In genomic region chr4:126977467-126977866, GRCm38 (mm10) we compare ENCODE assay signal across 10 mouse cellular contexts. TPM values are rescaled to one million over a fixed set of nuclear protein-coding genes. Genes with fewer than 3 reads are reported as not detected.
DNase-seq lines count a peak whose midpoint lies in the region; ATAC-seq and TF ChIP-seq lines count a peak whose summit lies in the region.
"Had no signal": no experiment of that assay in that cellular context is flagged by ENCODE, and none has a peak within 500 bp of the region (broad histone marks: within the 10 kb centered on the region; RNA-seq: fewer than 3 reads in every experiment).

No protein-coding gene starts in this region.

- H3K4me1 ChIP-seq in cerebellum, adult 2 months (ENCODE audit: control insufficient read depth, insufficient read depth, low read length), result no peaks in the 10 kb centered on the region
- no peaks in the 10 kb centered on the region for H3K4me1 ChIP-seq in limb, embryonic 11.5 days (ENCODE audit: control insufficient read depth, insufficient read depth, low read length)
- H3K4me1 ChIP-seq in limb, embryonic 10.5 days, result no peaks in the 10 kb centered on the region
- H3K4me1 ChIP-seq: limb, embryonic 15.5 days had no signal

- no peaks in the 10 kb centered on the region for H3K36me3 ChIP-seq in limb, embryonic 11.5 days (ENCODE audit: control insufficient read depth, insufficient read depth, low read length)
- no peaks in the 10 kb centered on the region for H3K36me3 ChIP-seq in limb, embryonic 10.5 days
- H3K36me3 ChIP-seq: G1E; limb, embryonic 15.5 days had no signal

- no peak overlapping the region for H3K4me2 ChIP-seq in limb, embryonic 11.5 days (ENCODE audit: low read depth, severe bottlenecking)
- H3K4me2 ChIP-seq: limb, embryonic 15.5 days had no signal

- no peak for TF ChIP-seq POLR2A in cerebellum, adult 2 months (IDR thresholded peaks at IDR 0.05; ENCODE audit: borderline replicate concordance, insufficient read depth, low read length)
- TF ChIP-seq POLR2A in brain, embryonic 14.5 days (IDR thresholded peaks at IDR 0.05; ENCODE audit: borderline replicate concordance, extremely low read depth, insufficient read depth, insufficient read length, poor library complexity, severe bottlenecking), result no peak

- no peaks in the 10 kb centered on the region for H3K27me3 ChIP-seq in cerebellum, adult 2 months (ENCODE audit: control insufficient read depth, insufficient read depth, low read length)
- no peaks in the 10 kb centered on the region for H3K27me3 ChIP-seq in limb, embryonic 11.5 days (ENCODE audit: control insufficient read depth, insufficient read depth, low read length)
- H3K27me3 ChIP-seq in limb, embryonic 10.5 days (ENCODE audit: low read depth, poor library complexity, severe bottlenecking), result no peaks in the 10 kb centered on the region
- H3K27me3 ChIP-seq: limb, embryonic 15.5 days had no signal

- no peak overlapping the region for H3K27ac ChIP-seq in cerebellum, adult 2 months (ENCODE audit: insufficient read depth, low read length)
- H3K27ac ChIP-seq in limb, embryonic 11.5 days (replicated peaks; ENCODE audit: low read depth, low read length), result no peak overlapping the region
- no peak overlapping the region for H3K27ac ChIP-seq in limb, embryonic 10.5 days
- H3K27ac ChIP-seq: limb, embryonic 15.5 days had no signal

- ATAC-seq in limb, embryonic 11.5 days (ENCODE audit: insufficient number of reproducible peaks, low FRiP score, low TSS enrichment, low read depth), result no peak

- peak; percentile 18 to 19 for DNase-seq in cerebellum, adult 2 months
- DNase-seq in cerebellum, adult 8-10 months, result no peak
- DNase-seq in limb, embryonic 11.5 days (ENCODE audit: low spot score), result peak; percentile 30
- no peak for DNase-seq in limb, embryonic 10.5 days (ENCODE audit: low spot score)
- peak; percentile 35 for DNase-seq in brain, embryonic 14.5 days (ENCODE audit: low read depth)
- peak; percentile 42 to 83 for DNase-seq in kidney, postnatal 36 days
- peak; percentile 47 for DNase-seq in thymus, postnatal 25 days
- no peak for DNase-seq in layer of hippocampus, adult 9-11 months

- no peak overlapping the region for H3K4me3 ChIP-seq in cerebellum, adult 2 months (replicated peaks; ENCODE audit: insufficient read depth, low read depth, low read length)
- no peak overlapping the region for H3K4me3 ChIP-seq in limb, embryonic 11.5 days (ENCODE audit: low read depth, low read length)
- H3K4me3 ChIP-seq in limb, embryonic 10.5 days, result no peak overlapping the region
- H3K4me3 ChIP-seq: limb, embryonic 15.5 days had no signal

- TF ChIP-seq CTCF in cerebellum, adult 2 months (IDR thresholded peaks at IDR 0.05; ENCODE audit: borderline replicate concordance, insufficient read depth, low read depth, low read length), result peak; percentile 46; the same call in 1 of the 2 replicates
- TF ChIP-seq CTCF in brain, embryonic 14.5 days (IDR thresholded peaks at IDR 0.05; ENCODE audit: borderline replicate concordance, extremely low read depth, insufficient read depth, insufficient read length), result peak; percentile 36; the same call in 1 of the 2 replicates

- no peaks in the 10 kb centered on the region for H3K9me3 ChIP-seq in limb, embryonic 11.5 days (ENCODE audit: control insufficient read depth, low read length)
- no peaks in the 10 kb centered on the region for H3K9me3 ChIP-seq in limb, embryonic 10.5 days (replicated peaks)
- H3K9me3 ChIP-seq: G1E; limb, embryonic 15.5 days had no signal

- no peak overlapping the region for H3K9ac ChIP-seq in limb, embryonic 11.5 days (ENCODE audit: low read length)
- H3K9ac ChIP-seq: limb, embryonic 15.5 days had no signal

RNA-seq across cellular contexts. Expression of gene Zmym4, which starts 9.5 kb away (rescaled TPM):
- 25.7 and 27.6 TPM in 2 replicates for polyA plus RNA-seq in cerebellum, adult 2 months (2012; rRNA removed)
- 21.7 and 31.2 TPM in 2 replicates for polyA plus RNA-seq in limb, embryonic 11.5 days (2014; fragmentation: Nextera tagmentation; extraction: Ambion mirVana)
- polyA plus RNA-seq in limb, embryonic 10.5 days (2016; fragmentation: Nextera tagmentation; extraction: Ambion mirVana), result 24.5 and 28.0 TPM in 2 replicates
- 31.9 and 44.6 TPM in 2 replicates for polyA plus RNA-seq in brain, embryonic 14.5 days (2012; rRNA removed)

RNA-seq across cellular contexts. Expression of gene Sfpq, which starts 43.7 kb away (rescaled TPM):
- polyA plus RNA-seq in cerebellum, adult 2 months (2012; rRNA removed), result 130 and 134 TPM in 2 replicates
- 161 and 180 TPM in 2 replicates for polyA plus RNA-seq in limb, embryonic 11.5 days (2014; fragmentation: Nextera tagmentation; extraction: Ambion mirVana)
- 114 and 122 TPM in 2 replicates for polyA plus RNA-seq in limb, embryonic 10.5 days (2016; fragmentation: Nextera tagmentation; extraction: Ambion mirVana)
- 170 and 307 TPM in 2 replicates for polyA plus RNA-seq in brain, embryonic 14.5 days (2012; rRNA removed)

Comparison
In these comparisons a context has a peak if more than half of its experiments do, and no peak if none do; other contexts are left out.
1. DNase-seq: peak in cerebellum, adult 2 months (2 of 2), limb, embryonic 11.5 days (single experiment), brain, embryonic 14.5 days (single experiment), kidney, postnatal 36 days (2 of 2) and thymus, postnatal 25 days (single experiment); none in cerebellum, adult 8-10 months (single experiment), limb, embryonic 10.5 days (single experiment) and layer of hippocampus, adult 9-11 months (single experiment).